Mouse (Mus musculus): ENCODE results near the gene Rnase9.

The Rnase9 gene

GRCm38 (mm10) chr14:51008781-51009180 lies 32.9 kb downstream of the Rnase9 start:
- H3K27me3 ChIP-seq (ENCODE audit: insufficient read depth, low read length), result no peaks in the 10 kb centered on the region
- TF ChIP-seq CTCF (conservative IDR thresholded peaks at IDR 0.05; ENCODE audit: low read length) (no peak), NANOG (IDR thresholded peaks at IDR 0.05; ENCODE audit: borderline replicate concordance, low read length) (no peak), POU5F1 (IDR thresholded peaks at IDR 0.05; ENCODE audit: borderline replicate concordance, low read length) (no peak)
- H3K9me3 ChIP-seq (ENCODE audit: low read length), result peaks cover 23% of the 10 kb centered on the region
- no peaks in the 10 kb centered on the region; the same call in 1 of the 2 replicates for H3K4me1 ChIP-seq (replicated peaks; ENCODE audit: low read depth, low read length)
- no peaks in the 10 kb centered on the region for H3K36me3 ChIP-seq (ENCODE audit: insufficient read depth, low read length)
- no peak overlapping the region for H3K4me3 ChIP-seq (replicated peaks; ENCODE audit: low read length)

GRCm38 (mm10) chr14:51007914-51008713 lies 33.6 kb downstream of the Rnase9 start:
- Histone ChIP-seq H3K27me3 (ENCODE audit: insufficient read depth, low read length) (no peaks in the 10 kb centered on the region), H3K4me3 (replicated peaks; ENCODE audit: low read length) (no peak overlapping the region), H3K36me3 (ENCODE audit: insufficient read depth, low read length) (no peaks in the 10 kb centered on the region), H3K9me3 (ENCODE audit: low read length) (peaks cover 23% of the 10 kb centered on the region), H3K4me1 (replicated peaks; ENCODE audit: low read depth, low read length) (no peaks in the 10 kb centered on the region; the same call in 1 of the 2 replicates)
- TF ChIP-seq NANOG (IDR thresholded peaks at IDR 0.05; ENCODE audit: borderline replicate concordance, low read length) (no peak), POU5F1 (IDR thresholded peaks at IDR 0.05; ENCODE audit: borderline replicate concordance, low read length) (no peak), CTCF (conservative IDR thresholded peaks at IDR 0.05; ENCODE audit: low read length) (no peak)

GRCm38 (mm10) chr14:51007152-51007801 lies 34.4 kb downstream of the Rnase9 start, which contains the start of gene Rnase10:
Gene Rnase10, plus strand, starts transcription at chr14:51007751.
- H3K4me3 ChIP-seq (replicated peaks; ENCODE audit: low read length), result no peak within 1 kb of the TSS
- no peaks in the 10 kb centered on the region; the same call in 1 of the 2 replicates for H3K4me1 ChIP-seq (replicated peaks; ENCODE audit: low read depth, low read length)
- H3K27me3 ChIP-seq (ENCODE audit: insufficient read depth, low read length), result no peaks in the 10 kb centered on the region
- TF ChIP-seq NANOG (IDR thresholded peaks at IDR 0.05; ENCODE audit: borderline replicate concordance, low read length), result no peak
- TF ChIP-seq CTCF (conservative IDR thresholded peaks at IDR 0.05; ENCODE audit: low read length), result no peak
- TF ChIP-seq POU5F1 (IDR thresholded peaks at IDR 0.05; ENCODE audit: borderline replicate concordance, low read length), result no peak
- no peaks in the 10 kb centered on the region for H3K36me3 ChIP-seq (ENCODE audit: insufficient read depth, low read length)
- peaks cover 22% of the 10 kb centered on the region for H3K9me3 ChIP-seq (ENCODE audit: low read length)

GRCm38 (mm10) chr14:50997999-50998666 lies 43.5 kb downstream of the Rnase9 start:
- H3K4me1 ChIP-seq (replicated peaks; ENCODE audit: low read depth, low read length), result peaks cover 15% of the 10 kb centered on the region
- no peaks in the 10 kb centered on the region for H3K27me3 ChIP-seq (ENCODE audit: insufficient read depth, low read length)
- no peaks in the 10 kb centered on the region for H3K9me3 ChIP-seq (ENCODE audit: low read length)
- no peak overlapping the region for H3K4me3 ChIP-seq (replicated peaks; ENCODE audit: low read length)
- H3K36me3 ChIP-seq (ENCODE audit: insufficient read depth, low read length), result no peaks in the 10 kb centered on the region
- no peak for TF ChIP-seq NANOG (IDR thresholded peaks at IDR 0.05; ENCODE audit: borderline replicate concordance, low read length)
- TF ChIP-seq POU5F1 (IDR thresholded peaks at IDR 0.05; ENCODE audit: borderline replicate concordance, low read length), result no peak
- TF ChIP-seq CTCF (conservative IDR thresholded peaks at IDR 0.05; ENCODE audit: low read length), result no peak

GRCm38 (mm10) chr14:50997088-50997487 lies 44.6 kb downstream of the Rnase9 start:
- no peak overlapping the region for H3K4me3 ChIP-seq (replicated peaks; ENCODE audit: low read length)
- H3K36me3 ChIP-seq (ENCODE audit: insufficient read depth, low read length), result no peaks in the 10 kb centered on the region
- no peaks in the 10 kb centered on the region for H3K27me3 ChIP-seq (ENCODE audit: insufficient read depth, low read length)
- no peaks in the 10 kb centered on the region for H3K9me3 ChIP-seq (ENCODE audit: low read length)
- peaks cover 15% of the 10 kb centered on the region for H3K4me1 ChIP-seq (replicated peaks; ENCODE audit: low read depth, low read length)
- no peak for TF ChIP-seq NANOG (IDR thresholded peaks at IDR 0.05; ENCODE audit: borderline replicate concordance, low read length)

GRCm38 (mm10) chr14:50991037-50991436 lies 50.6 kb downstream of the Rnase9 start:
- TF ChIP-seq POU5F1 (IDR thresholded peaks at IDR 0.05; ENCODE audit: borderline replicate concordance, low read length), result no peak
- TF ChIP-seq NANOG (IDR thresholded peaks at IDR 0.05; ENCODE audit: borderline replicate concordance, low read length), result no peak
- TF ChIP-seq CTCF (conservative IDR thresholded peaks at IDR 0.05; ENCODE audit: low read length), result no peak
- no peak overlapping the region for H3K4me3 ChIP-seq (replicated peaks; ENCODE audit: low read length)
- no peaks in the 10 kb centered on the region for H3K27me3 ChIP-seq (ENCODE audit: insufficient read depth, low read length)
- H3K36me3 ChIP-seq (ENCODE audit: insufficient read depth, low read length), result no peaks in the 10 kb centered on the region
- H3K9me3 ChIP-seq (ENCODE audit: low read length), result no peaks in the 10 kb centered on the region
- peaks cover 4% of the 10 kb centered on the region for H3K4me1 ChIP-seq (replicated peaks; ENCODE audit: low read depth, low read length)

All from E14TG2a.4 (cell line).